Mouse (Mus musculus): ENCODE results near the gene Atp13a3. TPM values are rescaled to one million over a fixed set of nuclear protein-coding genes. Genes with fewer than 3 reads are reported as not detected.

Gene Atp13a3
- polyA plus RNA-seq, 1 experiment = 8.9 TPM

DNA sequence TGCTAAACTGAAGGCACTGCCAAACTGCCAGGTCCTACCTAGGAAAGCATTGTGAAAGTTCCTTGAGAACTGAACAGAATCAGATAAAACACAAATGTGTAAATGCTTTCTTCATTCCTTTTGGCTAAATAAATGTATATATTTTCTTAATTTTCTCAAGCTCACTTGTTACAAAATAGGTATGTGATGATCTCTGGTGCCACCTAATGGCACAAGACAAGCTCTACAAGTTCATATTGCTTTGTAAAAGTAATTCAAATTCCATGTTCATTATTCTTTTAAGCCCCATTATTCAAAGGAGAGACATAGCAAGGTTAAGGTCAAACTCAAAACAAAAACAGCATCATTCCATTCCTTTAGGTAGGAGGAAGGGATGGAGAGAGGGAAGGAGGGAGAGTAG, 91.5 kb downstream of the Atp13a3 start:
- no peak for TF ChIP-seq CTCF (IDR thresholded peaks at IDR 0.05; ENCODE audit: control insufficient read depth, insufficient read depth, insufficient replicate concordance, low read depth, low read length)
- H3K27ac ChIP-seq (ENCODE audit: control insufficient read depth, insufficient read depth, low read depth, low read length) = no peak overlapping the region
- H3K27me3 ChIP-seq (ENCODE audit: control insufficient read depth, insufficient read depth, low read length) = no peaks in the 10 kb centered on the region
- H3K4me3 ChIP-seq (ENCODE audit: control insufficient read depth, low read depth, low read length) = no peak overlapping the region
- H3K36me3 ChIP-seq (ENCODE audit: control insufficient read depth, insufficient read depth, low read length) = no peaks in the 10 kb centered on the region; the same call in 1 of the 2 replicates
- peaks cover 3% of the 10 kb centered on the region for H3K4me1 ChIP-seq (ENCODE audit: control insufficient read depth, insufficient read depth, low read length)

GRCm38 (mm10) chr16:30310647-30311046, 95.1 kb downstream of the Atp13a3 start, which contains the start of gene Gp5:
TSS of gene Gp5 (minus strand) at chr16:30310779.
- Histone ChIP-seq H3K4me3 (ENCODE audit: control insufficient read depth, low read depth, low read length) (peak within 1 kb of the TSS; percentile 75), H3K36me3 (ENCODE audit: control insufficient read depth, insufficient read depth, low read length) (no peaks in the 10 kb centered on the region; the same call in 1 of the 2 replicates), H3K27ac (ENCODE audit: control insufficient read depth, insufficient read depth, low read depth, low read length) (no peak within 1 kb of the TSS), H3K4me1 (ENCODE audit: control insufficient read depth, insufficient read depth, low read length) (peaks cover 22% of the 10 kb centered on the region), H3K27me3 (ENCODE audit: control insufficient read depth, insufficient read depth, low read length) (no peaks in the 10 kb centered on the region)
- TF ChIP-seq POLR2A (IDR thresholded peaks at IDR 0.05; ENCODE audit: control insufficient read depth, low read depth, low read length) (no peak), CTCF (IDR thresholded peaks at IDR 0.05; ENCODE audit: control insufficient read depth, insufficient read depth, insufficient replicate concordance, low read depth, low read length) (no peak)

GRCm38 (mm10) chr16:30310171-30310515, 95.6 kb downstream of the Atp13a3 start:
- no peak for TF ChIP-seq CTCF (IDR thresholded peaks at IDR 0.05; ENCODE audit: control insufficient read depth, insufficient read depth, insufficient replicate concordance, low read depth, low read length)
- no peak for TF ChIP-seq POLR2A (IDR thresholded peaks at IDR 0.05; ENCODE audit: control insufficient read depth, low read depth, low read length)
- no peak overlapping the region for H3K27ac ChIP-seq (ENCODE audit: control insufficient read depth, insufficient read depth, low read depth, low read length)
- H3K27me3 ChIP-seq (ENCODE audit: control insufficient read depth, insufficient read depth, low read length) = no peaks in the 10 kb centered on the region
- H3K36me3 ChIP-seq (ENCODE audit: control insufficient read depth, insufficient read depth, low read length) = no peaks in the 10 kb centered on the region
- peaks cover 22% of the 10 kb centered on the region for H3K4me1 ChIP-seq (ENCODE audit: control insufficient read depth, insufficient read depth, low read length)
- H3K4me3 ChIP-seq (ENCODE audit: control insufficient read depth, low read depth, low read length) = no peak overlapping the region

DNA sequence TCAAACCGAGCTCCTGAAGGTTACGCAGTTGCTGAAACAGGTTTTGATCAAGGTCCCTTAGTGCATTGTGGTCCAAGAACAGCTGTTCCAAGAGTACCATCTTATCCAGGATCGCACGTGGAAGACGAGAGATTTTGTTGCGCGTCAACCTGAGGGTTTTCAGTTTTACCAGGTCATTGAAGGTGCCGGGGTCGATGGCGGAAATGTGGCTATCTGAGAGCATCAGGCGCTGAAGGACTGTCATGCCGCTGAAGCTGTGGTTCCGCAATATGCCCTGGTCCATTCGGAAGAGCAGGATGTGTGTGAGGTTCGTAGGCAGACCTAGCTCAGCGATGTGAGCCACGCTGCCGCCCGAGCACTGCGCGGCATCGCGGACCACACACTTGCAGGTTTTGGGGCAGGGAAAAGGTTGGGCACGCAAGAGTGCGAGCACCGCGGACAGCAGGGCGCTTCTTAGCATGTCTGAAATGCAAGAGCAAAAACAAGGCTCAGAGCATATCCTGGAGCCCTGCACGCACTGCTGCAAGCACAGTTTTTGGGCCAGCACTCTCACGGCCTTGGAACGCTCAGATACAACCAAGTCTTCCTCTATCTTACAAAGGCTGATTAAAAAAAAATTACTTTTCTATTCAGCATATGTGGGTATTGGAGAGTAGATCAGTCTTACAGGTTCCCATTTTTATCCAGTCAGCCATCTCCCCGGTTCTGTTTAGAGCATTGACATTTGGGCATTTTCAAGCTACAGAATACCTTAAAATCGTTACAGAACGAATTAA, 96.2 kb downstream of the Atp13a3 start:
- TF ChIP-seq POLR2A (IDR thresholded peaks at IDR 0.05; ENCODE audit: control insufficient read depth, low read depth, low read length) (no peak), CTCF (IDR thresholded peaks at IDR 0.05; ENCODE audit: control insufficient read depth, insufficient read depth, insufficient replicate concordance, low read depth, low read length) (no peak)
- Histone ChIP-seq H3K27ac (ENCODE audit: control insufficient read depth, insufficient read depth, low read depth, low read length) (no peak overlapping the region), H3K4me1 (ENCODE audit: control insufficient read depth, insufficient read depth, low read length) (peaks cover 22% of the 10 kb centered on the region), H3K27me3 (ENCODE audit: control insufficient read depth, insufficient read depth, low read length) (no peaks in the 10 kb centered on the region), H3K4me3 (ENCODE audit: control insufficient read depth, low read depth, low read length) (peak overlapping the region; percentile 75), H3K36me3 (ENCODE audit: control insufficient read depth, insufficient read depth, low read length) (no peaks in the 10 kb centered on the region)

DNA sequence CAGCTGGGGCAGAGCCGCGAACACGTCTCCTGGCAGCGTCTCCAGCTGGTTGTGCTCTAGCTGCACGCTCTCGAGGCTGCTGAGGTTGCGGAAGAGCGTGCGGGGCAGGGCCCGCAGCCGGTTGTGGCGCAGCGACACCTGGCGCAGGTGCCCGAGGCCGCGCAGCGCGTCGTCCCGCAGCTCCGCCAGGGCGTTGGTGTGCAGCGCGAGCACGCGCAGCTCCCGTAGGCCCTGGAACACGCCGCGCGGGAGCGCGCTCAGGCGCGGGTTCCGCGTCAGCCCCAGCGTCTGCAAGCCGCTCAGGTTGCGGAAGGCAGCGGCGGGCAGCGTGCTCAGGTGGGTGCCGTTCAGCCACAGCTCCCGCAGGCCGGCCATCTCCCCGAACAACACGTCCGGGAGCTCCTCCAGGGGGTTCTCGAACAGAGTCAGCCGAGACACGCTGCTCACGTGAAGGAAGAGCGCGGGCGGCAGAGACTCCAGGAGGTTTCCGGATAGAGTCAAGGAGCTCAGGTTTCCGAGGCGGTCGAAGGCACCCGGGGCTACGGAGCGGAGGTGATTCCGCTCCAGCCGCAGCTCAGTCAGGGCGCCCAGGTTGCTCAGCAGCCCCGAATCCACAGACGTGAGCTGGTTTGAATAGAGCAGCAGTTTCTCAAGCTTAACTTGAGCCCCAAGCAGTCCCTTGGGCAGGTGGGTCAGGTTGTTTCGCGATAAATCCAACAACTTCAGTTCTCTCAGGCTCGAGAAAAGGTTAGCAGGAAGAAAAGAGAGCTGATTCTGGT, 97.0 kb downstream of the Atp13a3 start:
- Histone ChIP-seq H3K36me3 (ENCODE audit: control insufficient read depth, insufficient read depth, low read length) (no peaks in the 10 kb centered on the region), H3K27ac (ENCODE audit: control insufficient read depth, insufficient read depth, low read depth, low read length) (no peak overlapping the region), H3K4me1 (ENCODE audit: control insufficient read depth, insufficient read depth, low read length) (peaks cover 24% of the 10 kb centered on the region), H3K4me3 (ENCODE audit: control insufficient read depth, low read depth, low read length) (peak overlapping the region; percentile 75), H3K27me3 (ENCODE audit: control insufficient read depth, insufficient read depth, low read length) (no peaks in the 10 kb centered on the region)
- TF ChIP-seq CTCF (IDR thresholded peaks at IDR 0.05; ENCODE audit: control insufficient read depth, insufficient read depth, insufficient replicate concordance, low read depth, low read length) = no peak
- no peak for TF ChIP-seq POLR2A (IDR thresholded peaks at IDR 0.05; ENCODE audit: control insufficient read depth, low read depth, low read length)

GRCm38 (mm10) chr16:30307961-30308615, 97.7 kb downstream of the Atp13a3 start:
- no peaks in the 10 kb centered on the region for H3K36me3 ChIP-seq (ENCODE audit: control insufficient read depth, insufficient read depth, low read length)
- H3K4me1 ChIP-seq (ENCODE audit: control insufficient read depth, insufficient read depth, low read length) = peaks cover 26% of the 10 kb centered on the region
- no peak overlapping the region for H3K27ac ChIP-seq (ENCODE audit: control insufficient read depth, insufficient read depth, low read depth, low read length)
- peak overlapping the region; percentile 75 for H3K4me3 ChIP-seq (ENCODE audit: control insufficient read depth, low read depth, low read length)
- H3K27me3 ChIP-seq (ENCODE audit: control insufficient read depth, insufficient read depth, low read length) = no peaks in the 10 kb centered on the region
- TF ChIP-seq CTCF (IDR thresholded peaks at IDR 0.05; ENCODE audit: control insufficient read depth, insufficient read depth, insufficient replicate concordance, low read depth, low read length) = no peak
- no peak for TF ChIP-seq POLR2A (IDR thresholded peaks at IDR 0.05; ENCODE audit: control insufficient read depth, low read depth, low read length)

DNA sequence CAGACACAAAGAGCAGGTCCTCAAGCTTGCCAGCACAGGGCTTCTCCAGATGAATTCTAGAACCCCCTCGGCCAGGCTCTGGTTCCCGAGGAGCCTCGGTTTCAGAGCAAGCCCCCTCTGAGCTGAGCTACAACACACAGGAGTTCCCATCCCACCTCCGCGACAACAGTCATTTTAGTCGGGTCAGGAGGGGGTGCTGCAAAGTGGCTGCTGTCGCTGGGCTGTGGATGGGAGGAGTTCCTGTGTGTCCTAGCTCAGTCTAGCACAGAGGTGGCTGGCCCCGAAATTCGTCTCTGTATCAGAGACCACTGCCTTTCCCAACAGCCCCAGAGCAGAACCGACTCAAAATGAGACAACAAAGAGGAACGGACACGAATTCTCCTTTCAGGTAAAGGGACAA, 98.5 kb downstream of the Atp13a3 start:
- peaks cover 26% of the 10 kb centered on the region for H3K4me1 ChIP-seq (ENCODE audit: control insufficient read depth, insufficient read depth, low read length)
- no peak for TF ChIP-seq POLR2A (IDR thresholded peaks at IDR 0.05; ENCODE audit: control insufficient read depth, low read depth, low read length)
- no peak for TF ChIP-seq CTCF (IDR thresholded peaks at IDR 0.05; ENCODE audit: control insufficient read depth, insufficient read depth, insufficient replicate concordance, low read depth, low read length)
- H3K4me3 ChIP-seq (ENCODE audit: control insufficient read depth, low read depth, low read length) = no peak overlapping the region
- no peaks in the 10 kb centered on the region for H3K36me3 ChIP-seq (ENCODE audit: control insufficient read depth, insufficient read depth, low read length)
- no peaks in the 10 kb centered on the region for H3K27me3 ChIP-seq (ENCODE audit: control insufficient read depth, insufficient read depth, low read length)
- no peak overlapping the region for H3K27ac ChIP-seq (ENCODE audit: control insufficient read depth, insufficient read depth, low read depth, low read length)
